Mouse (Mus musculus) brown adipose tissue, adult 24 weeks (tissue): ENCODE data around the gene Cacna2d1. TPM values are rescaled to one million over a fixed set of nuclear protein-coding genes. Genes with fewer than 3 reads are reported as not detected.
A peak's percentile ranks its signal among the peaks of the same experiment; 100 is the strongest.

Experiments used
- H3K27ac ChIP-seq: fragments of 200-500 bp; replicated peaks from 2 replicates; pipeline ENCODE4 v1.5.1; 2012; ENCODE audit warnings: low read depth, mild to moderate bottlenecking, low read length
- H3K4me1 ChIP-seq: fragments of 200-500 bp; 2 replicates; pipeline ENCODE4 v1.6.1; 2012; ENCODE audit warnings: low read length, mixed read lengths; ENCODE audit not compliant: control insufficient read depth, insufficient read depth, insufficient read length
- H3K4me3 ChIP-seq: fragments of 200-500 bp; 2 replicates; pipeline ENCODE4 v1.5.1; 2012; ENCODE audit warnings: low read depth, mild to moderate bottlenecking, low read length, moderate library complexity; ENCODE audit not compliant: insufficient read depth
- polyA plus RNA-seq: library from polyadenylated mRNA; stranded (reverse); fragments of >200 nt; gene quantifications from 2 replicates; pipeline ENCODE4 v1.2.4, GENCODE M21; 2012; ENCODE audit not compliant: missing spikeins, insufficient read depth, insufficient read length

The Cacna2d1 gene
- polyA plus RNA-seq, 1 experiment: 5.7 TPM

- H3K4me3 ChIP-seq: no peak overlapping the region
- no peaks in the 10 kb centered on the region for H3K4me1 ChIP-seq
- no peak overlapping the region for H3K27ac ChIP-seq
Observed at GRCm38 (mm10) chr5:16002431-16003063, 68.1 kb downstream of the Cacna2d1 start.

GRCm38 (mm10) chr5:16004305-16004704 is 69.8 kb downstream of the Cacna2d1 start:
- Histone ChIP-seq H3K4me1 (no peaks in the 10 kb centered on the region), H3K4me3 (no peak overlapping the region), H3K27ac (no peak overlapping the region)

GRCm38 (mm10) chr5:16006964-16007363 is 72.5 kb downstream of the Cacna2d1 start:
- Histone ChIP-seq H3K4me1 (no peaks in the 10 kb centered on the region), H3K4me3 (no peak overlapping the region), H3K27ac (no peak overlapping the region)

- no peaks in the 10 kb centered on the region for H3K4me1 ChIP-seq
- H3K27ac ChIP-seq: no peak overlapping the region
- H3K4me3 ChIP-seq: no peak overlapping the region
Observed at GRCm38 (mm10) chr5:16013649-16014048, 79.2 kb downstream of the Cacna2d1 start.

- no peak overlapping the region for H3K27ac ChIP-seq
- no peak overlapping the region for H3K4me3 ChIP-seq
- no peaks in the 10 kb centered on the region for H3K4me1 ChIP-seq
Observed at GRCm38 (mm10) chr5:16014392-16014791, 79.9 kb downstream of the Cacna2d1 start.

GRCm38 (mm10) chr5:16024626-16025417 is 90.3 kb downstream of the Cacna2d1 start:
- Histone ChIP-seq H3K27ac (no peak overlapping the region), H3K4me3 (no peak overlapping the region), H3K4me1 (no peaks in the 10 kb centered on the region)

GRCm38 (mm10) chr5:16028881-16029280 is 94.4 kb downstream of the Cacna2d1 start:
- H3K4me3 ChIP-seq: no peak overlapping the region
- no peaks in the 10 kb centered on the region for H3K4me1 ChIP-seq
- H3K27ac ChIP-seq: no peak overlapping the region

- no peaks in the 10 kb centered on the region for H3K4me1 ChIP-seq
- H3K27ac ChIP-seq: no peak overlapping the region
- no peak overlapping the region for H3K4me3 ChIP-seq
Observed at GRCm38 (mm10) chr5:16029481-16029880, 95.0 kb downstream of the Cacna2d1 start.

GRCm38 (mm10) chr5:16033569-16033968 is 99.1 kb downstream of the Cacna2d1 start:
- Histone ChIP-seq H3K4me3 (no peak overlapping the region), H3K27ac (no peak overlapping the region), H3K4me1 (no peaks in the 10 kb centered on the region)

GRCm38 (mm10) chr5:16035259-16035658 is 100.8 kb downstream of the Cacna2d1 start:
- Histone ChIP-seq H3K27ac (no peak overlapping the region), H3K4me3 (no peak overlapping the region), H3K4me1 (no peaks in the 10 kb centered on the region)

- H3K27ac ChIP-seq: no peak overlapping the region
- H3K4me1 ChIP-seq: no peaks in the 10 kb centered on the region
- H3K4me3 ChIP-seq: no peak overlapping the region
Observed at GRCm38 (mm10) chr5:16045147-16045878, 110.8 kb downstream of the Cacna2d1 start.

GRCm38 (mm10) chr5:16047452-16048191 is 113.1 kb downstream of the Cacna2d1 start:
- Histone ChIP-seq H3K4me3 (peak overlapping the region; percentile 46), H3K4me1 (no peaks in the 10 kb centered on the region), H3K27ac (peak overlapping the region; percentile 76)

GRCm38 (mm10) chr5:16056795-16057194 is 122.3 kb downstream of the Cacna2d1 start:
- Histone ChIP-seq H3K27ac (no peak overlapping the region), H3K4me1 (no peaks in the 10 kb centered on the region)

GRCm38 (mm10) chr5:16062773-16063172 is 128.3 kb downstream of the Cacna2d1 start:
- H3K27ac ChIP-seq: no peak overlapping the region
- no peak overlapping the region for H3K4me3 ChIP-seq
- H3K4me1 ChIP-seq: no peaks in the 10 kb centered on the region; the same call in 1 of the 2 replicates

More at GRCm38 (mm10) chr5:16056795-16057194, 122.3 kb downstream of the Cacna2d1 start:
- no peak overlapping the region for H3K4me3 ChIP-seq

GRCm38 (mm10) chr5:16063273-16063672 is 128.8 kb downstream of the Cacna2d1 start:
- Histone ChIP-seq H3K4me1 (no peaks in the 10 kb centered on the region; the same call in 1 of the 2 replicates), H3K4me3 (no peak overlapping the region), H3K27ac (no peak overlapping the region)
